Mouse (Mus musculus) neural tube, postnatal 0 days (tissue): ENCODE data around the gene Stag2. TPM values are rescaled to one million over a fixed set of nuclear protein-coding genes. Genes with fewer than 3 reads are reported as not detected.

Experiments
- polyA plus RNA-seq: library from polyadenylated mRNA; unstranded; fragments of >200 nt; fragmentation: Nextera tagmentation; extraction: Ambion mirVana; gene quantifications from 2 replicates; pipeline ENCODE4 v1.2.1, GENCODE M21; 2015

The Stag2 gene
- 15.3 and 17.2 TPM in 2 replicates for polyA plus RNA-seq

GRCm38 (mm10) chrX:42148788-42149556 is at the start of gene Stag2:
TSS of gene Stag2 (plus strand) at chrX:42149317.

Other genes with a start within 250 kb of the Stag2 start
- gene Thoc2, start 228.6 kb upstream of the Stag2 start, polyA plus RNA-seq = 57.2 and 59.3 TPM in 2 replicates
- 13.9 and 14.2 TPM in 2 replicates for gene Xiap, start 89.6 kb upstream of the Stag2 start, polyA plus RNA-seq